Mouse (Mus musculus): ENCODE measurements around the gene Errfi1.

DNA sequence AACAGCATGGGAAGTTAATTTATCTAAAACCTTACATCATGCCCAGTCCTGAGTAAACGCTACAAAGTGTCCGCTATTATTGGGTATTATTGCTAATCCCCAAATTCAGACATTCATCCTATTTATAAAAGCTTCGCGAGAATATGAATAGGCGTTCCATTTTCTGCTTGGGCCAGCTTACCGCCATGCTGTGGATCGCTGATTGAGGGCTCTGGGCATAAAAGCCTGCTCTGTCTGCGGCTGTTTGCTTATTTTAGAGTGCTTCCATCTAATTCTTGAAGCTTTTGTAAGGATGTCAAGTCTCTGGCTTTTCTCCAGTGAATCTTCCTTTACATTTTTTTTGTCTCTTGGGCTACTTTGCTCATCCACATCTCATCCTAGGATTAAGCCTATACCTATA, 7.4 kb upstream of the Errfi1 start:
- TF ChIP-seq GATA1 (IDR thresholded peaks at IDR 0.05; ENCODE audit: low read length): no peak
- TF ChIP-seq TAL1 (IDR thresholded peaks at IDR 0.05; ENCODE audit: low read length): no peak
